Mouse (Mus musculus): Measurements from ENCODE around the gene Mgmt.

Mgmt gene

DNA sequence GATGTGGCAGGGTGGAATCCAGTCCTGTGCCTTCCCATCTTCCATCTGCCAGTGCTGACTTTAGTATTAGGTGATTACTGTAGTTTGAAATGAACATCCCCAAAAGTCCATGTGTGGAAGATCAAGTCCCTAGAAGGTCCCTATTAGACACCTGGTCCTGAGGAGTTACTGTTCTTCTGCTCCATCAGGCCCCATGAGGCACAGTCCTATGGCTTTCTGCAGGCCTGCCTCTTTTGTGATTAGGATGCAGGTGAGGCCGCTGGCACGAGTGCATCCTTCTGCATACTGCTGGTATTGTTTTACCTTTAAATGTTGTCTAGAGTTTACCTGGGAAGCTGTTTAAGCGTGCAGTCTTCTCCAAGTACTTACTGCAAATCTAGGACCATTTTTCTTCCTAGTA is 21.6 kb downstream of the Mgmt start:
- DNase-seq: no peak

DNA sequence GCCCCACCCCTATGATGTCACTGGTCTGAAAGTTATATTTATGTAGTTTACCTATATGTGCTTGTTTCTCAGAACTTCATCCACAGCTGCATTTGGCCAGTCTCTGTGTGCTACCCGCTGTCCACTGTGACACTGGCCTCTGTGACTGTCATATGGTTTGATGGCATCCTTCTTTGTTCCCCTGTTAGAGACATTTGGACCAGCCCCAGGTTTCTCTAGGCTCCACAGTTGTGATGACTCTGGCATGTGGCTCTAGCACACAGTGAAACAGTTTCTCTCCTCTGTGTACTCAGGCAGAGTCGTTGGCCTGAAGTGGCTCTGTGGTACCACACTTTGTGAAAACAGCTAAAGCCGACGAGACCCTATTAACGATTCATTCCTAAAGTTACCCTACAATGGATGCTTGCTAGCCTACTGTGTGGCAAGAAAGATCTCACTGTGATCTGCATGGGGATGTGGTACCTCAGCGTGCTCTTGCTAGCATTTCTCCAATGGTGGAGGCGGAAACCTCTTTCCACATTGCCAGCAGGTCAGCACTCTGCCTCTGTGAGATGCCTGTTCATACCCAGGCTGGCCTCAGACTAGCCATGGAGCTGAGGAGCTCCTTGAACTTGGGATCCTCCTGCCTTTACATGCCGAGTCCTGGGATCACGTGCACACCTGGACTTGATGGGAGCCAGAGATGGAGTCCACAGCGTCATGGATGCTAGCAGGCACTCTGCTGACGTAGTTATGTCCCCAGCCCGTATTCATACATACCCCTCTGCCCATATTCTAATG is 26.8 kb downstream of the Mgmt start:
- no peak for DNase-seq

DNA sequence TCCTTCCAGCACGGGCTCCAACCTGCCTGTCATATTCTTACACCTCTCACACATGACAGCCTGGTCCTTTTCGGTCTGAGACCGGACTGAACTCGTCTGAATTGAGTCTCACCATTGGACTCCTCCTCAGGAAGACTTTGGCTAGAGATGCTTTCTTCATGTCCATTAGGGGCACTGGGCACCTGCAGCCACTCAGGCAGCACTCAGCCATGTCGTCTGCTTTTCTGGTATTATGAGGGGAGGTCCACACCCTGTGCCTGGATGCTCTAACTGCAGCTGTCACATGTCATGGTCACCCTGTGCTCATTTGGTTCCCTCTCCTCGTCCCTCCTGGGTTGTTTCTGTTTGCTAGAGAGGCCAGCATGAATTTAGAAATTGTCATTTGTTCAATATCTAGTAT is 27.8 kb downstream of the Mgmt start:
- DNase-seq: no peak

DNA sequence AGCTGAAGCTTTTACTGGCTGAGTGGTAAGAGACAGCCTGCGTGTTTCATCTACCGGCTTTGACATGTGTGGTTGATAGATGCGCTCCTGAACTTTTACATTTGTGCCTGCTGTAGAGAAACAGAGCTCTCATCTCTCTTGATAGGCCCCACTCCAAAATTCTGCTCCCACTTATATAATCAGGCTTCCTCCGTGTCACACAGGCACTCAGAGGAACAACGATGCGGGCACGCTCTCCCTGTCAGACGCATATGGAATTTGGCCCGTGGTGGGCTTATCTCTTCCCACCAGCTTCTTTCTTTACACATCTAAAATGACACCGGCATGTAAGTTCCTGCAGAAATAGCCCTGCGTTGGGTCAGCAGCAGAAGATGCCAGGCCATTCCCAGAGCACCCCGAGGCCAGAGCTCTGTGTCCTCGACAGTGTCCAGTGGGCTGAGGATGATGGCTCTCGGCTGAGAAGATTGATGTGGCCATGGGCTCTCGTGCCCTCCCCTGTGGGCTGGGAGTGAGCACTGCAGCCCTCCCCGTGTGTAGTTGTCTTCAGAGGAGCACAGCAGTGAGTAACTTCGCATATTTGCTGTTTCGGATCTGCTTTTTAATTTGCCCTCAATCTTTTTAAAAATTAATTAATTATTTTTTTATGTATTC is 30.3 kb downstream of the Mgmt start:
- no peak for DNase-seq

DNA sequence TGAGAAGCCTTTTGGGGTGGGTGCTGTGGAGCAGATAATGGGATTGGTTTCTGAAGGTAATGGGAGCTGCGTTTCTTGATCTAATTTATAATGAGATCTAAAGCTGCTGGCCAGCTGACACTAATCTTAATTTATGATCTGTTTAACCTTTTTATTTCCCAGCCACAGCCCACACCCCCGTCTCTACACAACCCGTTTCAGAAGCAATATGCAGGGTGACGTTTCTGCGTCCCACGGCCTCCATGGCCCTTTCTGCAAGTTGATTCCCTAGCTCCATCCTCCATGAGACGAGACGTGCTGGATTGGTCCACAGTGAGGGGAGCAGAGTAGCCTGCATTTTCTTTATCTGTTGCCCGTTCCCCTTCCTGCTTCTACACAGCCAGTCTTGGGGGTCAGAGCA is 31.8 kb downstream of the Mgmt start:
- no peak for DNase-seq

DNA sequence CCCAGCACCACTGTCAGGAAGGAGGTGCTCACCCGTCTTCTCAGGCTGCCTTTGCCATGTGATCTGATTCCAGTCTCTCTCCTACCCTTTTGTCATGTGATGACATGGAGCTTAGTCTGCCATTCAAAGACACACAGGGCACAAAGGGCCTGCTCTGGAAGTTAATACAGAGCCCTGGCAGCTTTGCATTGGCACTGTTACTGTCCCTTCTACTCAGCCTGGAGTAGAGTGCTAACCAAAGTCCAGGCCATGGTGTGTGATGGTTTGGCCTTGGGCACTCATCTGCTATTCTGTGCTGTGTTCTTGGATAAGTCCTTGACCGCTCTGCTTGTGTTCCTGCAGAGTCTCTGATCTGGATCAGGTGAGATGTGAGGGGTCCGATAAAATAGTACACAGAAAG is 36.0 kb downstream of the Mgmt start:
- no peak for DNase-seq

DNA sequence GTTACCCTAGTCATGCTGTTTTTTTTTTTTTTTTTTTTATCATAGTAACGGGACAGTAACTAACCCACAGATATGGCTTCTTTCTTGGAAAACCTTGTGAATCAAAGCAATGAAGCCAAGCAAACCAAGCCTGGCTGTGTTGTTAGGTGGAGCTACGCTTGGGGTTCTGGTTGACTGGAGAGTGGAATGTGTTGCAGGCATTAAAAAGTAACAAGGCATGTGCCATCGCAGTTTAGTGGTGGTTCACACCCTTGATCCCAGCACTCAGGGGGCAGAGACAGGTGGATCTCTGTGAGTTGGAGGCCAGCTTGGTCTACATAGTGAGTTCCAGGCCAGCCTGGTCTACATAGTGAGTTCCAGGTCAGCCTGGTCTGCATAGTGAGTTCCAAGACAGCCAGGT is 39.0 kb downstream of the Mgmt start:
- no peak for DNase-seq

DNA sequence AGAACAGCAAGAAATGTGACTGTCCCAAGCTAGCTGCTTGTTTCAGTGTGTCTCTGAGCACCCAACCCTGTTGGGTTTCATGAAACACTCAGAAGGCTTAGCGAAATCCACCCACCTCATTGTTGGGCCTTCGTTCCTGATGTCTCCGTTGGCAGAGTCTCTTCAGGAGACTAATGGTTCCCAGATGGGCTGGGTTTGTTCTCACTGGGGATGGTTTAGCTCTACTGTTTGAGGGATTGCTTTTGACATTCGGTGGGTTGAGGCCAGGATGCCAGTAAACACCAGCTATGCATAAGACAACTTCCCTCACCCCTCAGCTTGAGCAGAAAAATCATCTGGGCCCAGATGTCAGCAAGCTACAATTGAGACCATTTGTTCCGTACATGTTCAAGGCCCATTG is 39.9 kb downstream of the Mgmt start:
- DNase-seq: no peak

DNA sequence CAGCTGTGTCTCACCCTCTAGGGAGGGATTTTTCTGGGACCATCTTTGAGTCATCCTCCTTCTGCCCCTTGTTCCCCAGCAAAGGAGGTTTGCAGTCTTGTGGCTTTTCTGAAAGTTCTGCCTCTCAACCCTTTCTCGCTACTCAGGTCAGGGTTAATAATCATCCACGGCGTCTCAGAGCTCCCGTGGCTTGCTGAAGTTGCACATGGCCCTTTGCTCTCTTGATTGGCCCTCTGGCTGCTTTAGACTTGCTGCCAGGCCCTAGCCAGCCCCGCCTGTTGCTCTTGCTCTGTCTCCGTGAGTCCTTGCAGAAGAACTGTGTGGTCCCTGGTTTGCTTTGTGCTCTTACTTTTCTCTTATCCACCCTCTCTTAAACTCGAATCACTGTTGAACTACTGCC is 40.4 kb downstream of the Mgmt start:
- DNase-seq: no peak

DNA sequence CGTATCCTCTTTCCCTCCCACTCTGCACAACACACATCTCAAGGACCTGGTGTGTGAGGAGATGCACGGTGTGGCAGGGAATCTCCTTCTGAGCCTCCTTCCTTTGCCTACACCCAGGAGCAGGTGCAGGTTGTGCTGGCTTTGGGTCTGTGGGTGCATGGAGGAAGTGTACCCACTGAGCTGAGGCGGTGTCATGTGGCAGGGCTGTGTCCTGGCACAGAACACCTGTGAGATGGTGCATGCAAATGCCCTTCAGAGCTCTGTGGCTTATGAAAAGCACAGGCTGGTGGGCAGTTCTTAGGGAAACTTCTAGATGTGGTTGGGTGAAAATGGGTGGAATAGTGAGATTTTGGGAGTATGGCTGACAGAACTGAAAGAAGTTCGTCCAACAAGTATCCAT is 44.0 kb downstream of the Mgmt start:
- no peak for DNase-seq

DNA sequence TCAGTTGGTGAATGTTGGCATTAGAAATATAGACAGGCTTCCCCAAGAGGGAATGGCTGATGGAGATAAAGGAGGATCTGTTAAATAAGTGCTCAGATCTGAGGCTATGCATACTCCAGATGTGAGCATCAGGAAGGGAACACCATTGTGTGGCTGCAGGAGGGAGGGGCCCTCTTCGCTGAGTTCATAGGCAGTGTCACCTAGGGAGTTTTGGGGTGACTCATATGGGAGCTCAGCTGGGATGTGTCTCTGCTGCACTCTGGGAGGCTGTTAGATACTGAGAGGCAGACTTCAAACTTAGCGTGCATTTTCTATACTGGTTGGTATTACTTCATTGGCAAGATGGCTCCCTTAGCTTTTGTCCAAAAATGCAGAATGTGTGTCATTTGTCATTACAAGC is 48.0 kb downstream of the Mgmt start:
- DNase-seq: no peak

DNA sequence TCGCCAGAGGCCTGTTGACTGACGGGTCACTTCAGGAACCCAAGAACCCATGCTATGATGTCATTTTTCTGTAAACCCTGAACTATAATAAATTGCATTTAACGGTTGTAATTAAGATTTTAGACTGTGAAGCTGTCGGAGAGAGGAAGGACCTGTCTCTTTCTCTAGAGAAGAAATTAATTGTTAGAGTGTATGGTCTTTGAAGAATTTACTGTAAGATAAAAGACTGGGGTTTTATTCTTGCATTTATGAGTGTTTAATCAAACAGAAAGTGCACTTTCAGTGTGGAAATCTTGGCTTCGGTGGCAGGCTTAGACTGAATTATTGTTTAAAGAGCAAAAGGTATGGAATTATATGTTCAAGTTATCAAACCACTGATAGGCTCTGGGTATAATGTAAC is 49.5 kb downstream of the Mgmt start:
- no peak for DNase-seq

DNA sequence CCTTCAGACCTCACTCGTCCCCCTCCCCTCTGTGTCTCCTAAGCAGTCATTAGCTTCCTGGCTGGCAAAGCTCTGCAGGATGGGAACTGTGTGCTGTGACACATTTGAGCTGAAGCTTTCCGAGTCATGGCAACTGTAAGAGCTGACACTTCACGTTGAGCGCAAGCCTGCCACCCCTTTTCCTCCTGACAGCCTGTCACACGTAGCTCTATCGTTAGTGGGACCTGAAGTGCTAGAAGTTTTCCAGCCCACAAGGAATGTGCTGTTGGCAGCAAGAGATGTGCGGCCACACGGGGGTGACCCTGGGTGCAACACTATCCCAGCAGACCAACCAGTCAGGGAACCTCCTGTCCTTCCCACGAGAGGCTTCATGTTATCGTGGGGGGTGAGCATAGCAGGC is 51.3 kb downstream of the Mgmt start:
- no peak for DNase-seq

DNA sequence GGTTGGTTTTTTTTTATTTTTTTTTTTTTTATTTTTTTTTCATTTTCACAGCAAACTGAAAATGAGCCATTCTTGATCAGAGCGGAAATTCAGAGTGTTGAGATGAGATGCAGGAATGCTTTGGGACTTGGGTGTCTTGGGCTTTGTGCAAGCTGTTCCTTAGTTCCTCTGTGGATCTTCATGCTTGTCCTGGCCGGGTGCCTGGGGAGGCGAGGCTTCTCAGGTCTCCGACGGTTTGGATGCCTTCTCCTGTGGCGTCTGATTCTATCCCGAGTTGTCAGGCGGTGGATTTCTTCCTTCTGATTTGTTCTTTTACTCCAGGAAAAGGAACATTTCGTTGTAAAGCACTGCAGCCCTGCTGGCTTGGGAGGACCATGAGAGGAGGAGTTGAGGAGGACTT is 51.7 kb downstream of the Mgmt start:
- no peak for DNase-seq

DNA sequence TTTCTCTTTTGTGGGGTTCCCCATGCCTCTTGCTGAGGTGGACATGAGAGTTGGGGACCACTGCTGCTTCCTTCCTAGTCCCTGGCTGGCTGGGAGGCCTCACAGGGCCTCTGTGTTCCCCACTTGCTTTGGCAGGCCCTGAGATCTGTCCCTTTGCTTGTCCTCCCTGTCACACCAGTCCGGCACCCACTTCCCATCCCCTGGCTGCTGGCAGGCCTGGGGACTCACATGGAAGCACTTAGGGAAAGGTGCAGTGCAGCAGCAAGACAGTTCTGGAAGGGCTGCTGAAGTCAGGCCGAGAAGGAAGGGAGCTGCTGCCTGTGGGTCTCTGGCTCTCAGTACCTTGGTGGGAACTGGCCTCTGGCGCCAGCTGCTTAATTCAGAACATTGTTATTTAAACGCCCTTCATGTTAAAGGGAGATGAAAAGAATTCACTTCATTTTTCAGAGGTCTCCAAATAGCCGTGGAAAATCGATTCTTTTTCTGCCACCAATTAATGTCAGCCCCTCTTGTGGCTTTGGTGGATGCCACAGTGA is 53.9 kb downstream of the Mgmt start:
- DNase-seq: no peak

DNA sequence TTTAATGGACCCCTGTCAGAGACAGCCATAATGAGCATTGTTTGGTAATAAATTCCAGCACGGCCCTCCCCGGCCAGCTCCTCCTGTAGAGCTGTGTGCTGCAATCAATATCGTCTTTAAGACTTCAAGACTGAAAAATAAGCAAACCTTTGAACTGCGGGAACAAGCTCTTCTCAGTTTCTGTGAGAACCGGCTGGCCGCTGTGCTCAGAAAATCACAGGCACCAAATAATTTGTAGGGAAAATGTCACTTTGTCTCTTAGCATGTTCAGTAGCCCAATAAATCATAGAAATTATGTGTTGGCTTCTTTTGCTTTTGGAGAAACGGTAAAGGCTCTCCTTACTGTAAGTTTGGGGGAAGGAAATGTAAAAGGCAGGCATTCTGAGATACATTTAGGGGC is 58.2 kb downstream of the Mgmt start:
- no peak for DNase-seq

DNA sequence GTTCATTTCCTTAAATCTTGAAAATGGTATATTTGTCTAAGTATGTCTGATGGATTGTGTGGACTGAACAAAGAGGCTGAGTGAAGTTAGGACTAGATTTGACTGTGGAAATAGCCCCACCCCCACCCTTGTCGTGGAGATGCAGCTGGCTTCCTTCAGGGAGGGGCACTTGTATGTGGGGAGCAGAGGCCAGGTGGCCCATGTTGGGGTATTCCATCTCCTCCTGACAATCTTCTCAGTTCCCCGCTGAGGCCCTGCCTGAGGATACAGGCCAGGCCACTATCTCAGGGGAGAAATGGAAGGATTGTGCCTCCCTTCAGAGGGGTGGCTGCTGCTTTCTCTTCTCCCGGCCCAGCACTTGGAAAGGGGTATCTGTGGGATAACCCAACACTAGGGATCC is 58.8 kb downstream of the Mgmt start:
- no peak for DNase-seq

DNA sequence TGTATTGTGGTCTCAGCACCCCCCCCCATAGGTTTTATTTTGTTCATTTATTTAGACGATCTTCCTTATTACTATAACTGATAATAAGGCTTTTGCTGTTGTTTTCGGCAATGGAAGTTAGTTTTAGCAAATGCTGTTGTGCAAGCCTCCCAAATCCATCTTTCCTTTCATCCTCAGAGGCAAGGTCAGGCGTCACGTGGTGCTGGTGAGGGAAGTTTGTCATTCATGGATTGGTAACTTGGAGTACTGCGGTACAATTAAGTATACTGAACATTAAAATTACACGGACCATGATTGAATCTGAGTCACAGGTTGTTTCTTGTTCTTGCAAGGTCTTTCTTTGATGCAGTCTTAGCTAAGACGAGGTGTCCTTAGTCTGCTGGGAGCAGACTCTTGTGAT is 77.9 kb downstream of the Mgmt start:
- no peak for DNase-seq

DNA sequence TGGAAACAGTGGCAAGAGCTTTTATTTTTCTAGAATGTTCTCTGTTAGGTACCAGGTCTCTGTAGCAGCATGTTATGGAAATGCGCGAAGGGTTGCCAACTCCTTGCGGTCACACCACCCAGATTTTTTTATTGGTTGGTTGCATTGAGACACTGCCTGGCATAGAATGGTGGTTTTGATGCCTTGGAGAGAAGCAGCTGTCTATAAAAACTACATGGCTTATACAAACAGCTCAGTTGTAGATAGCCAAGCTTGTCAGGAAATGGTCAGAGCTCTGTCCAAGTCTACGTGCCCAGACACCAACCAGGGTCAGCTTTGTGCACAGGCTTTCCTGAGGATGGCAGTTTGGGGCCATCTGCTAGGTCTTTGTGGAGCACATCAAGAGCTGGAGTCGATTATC is 80.6 kb downstream of the Mgmt start:
- no peak for DNase-seq

DNA sequence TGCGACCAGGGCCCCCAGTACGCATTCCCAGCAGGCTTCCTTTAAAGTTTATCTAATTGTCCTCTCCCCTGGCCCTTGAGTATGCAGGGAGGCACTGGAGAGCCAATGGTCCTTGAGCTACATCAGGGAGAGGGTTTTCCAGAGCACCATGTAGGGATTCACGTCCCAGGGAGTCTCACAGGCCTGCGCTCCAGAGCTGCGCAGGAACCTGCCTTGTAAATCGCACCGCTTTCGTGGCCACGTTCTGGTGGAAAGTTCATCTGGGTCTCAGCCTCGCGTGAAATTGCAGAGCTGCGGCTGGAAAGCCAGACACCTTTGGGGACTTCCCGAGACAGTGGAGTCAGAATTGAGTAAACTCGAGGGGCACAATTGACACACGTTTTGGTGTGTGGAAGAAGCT is 103.0 kb downstream of the Mgmt start:
- DNase-seq: no peak

DNA sequence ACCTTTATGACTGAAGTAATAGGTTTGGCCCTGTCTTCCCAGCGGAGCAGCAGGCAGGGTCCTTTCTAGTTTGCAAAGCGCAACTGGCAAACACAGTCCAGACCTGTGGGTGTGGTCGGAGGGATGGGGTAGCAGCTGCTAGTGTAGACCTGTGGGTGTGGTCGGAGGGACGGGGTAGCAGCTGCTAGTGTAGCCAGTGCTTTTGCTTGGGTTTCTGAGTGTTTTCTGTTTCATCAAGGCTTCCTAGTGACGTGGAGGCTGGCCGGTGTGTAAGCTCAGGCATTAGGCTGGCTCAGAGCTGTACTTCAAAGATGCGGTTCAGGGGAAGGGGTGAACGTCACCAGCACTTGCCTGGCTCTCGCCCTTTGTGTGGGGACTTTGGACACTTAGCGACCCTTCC is 106.3 kb downstream of the Mgmt start:
- DNase-seq: no peak

DNA sequence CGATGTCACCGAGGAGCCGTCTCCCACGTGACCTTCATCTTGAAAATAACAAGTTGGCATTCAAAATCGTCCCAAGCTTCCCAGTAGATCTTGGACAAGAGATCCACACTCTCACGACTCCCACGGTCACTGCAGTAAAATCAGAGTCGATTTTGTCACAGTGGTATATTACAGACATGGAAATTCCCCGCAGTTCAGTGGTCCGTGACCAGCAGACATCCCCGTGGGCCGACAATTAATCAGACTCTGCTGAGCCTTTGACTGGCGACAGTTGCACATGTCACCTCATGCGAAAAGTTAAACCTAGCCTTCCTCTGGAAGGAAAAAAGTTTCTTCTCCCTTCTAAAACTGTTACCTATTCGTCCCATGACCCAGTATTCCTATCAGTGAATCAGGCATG is 106.8 kb downstream of the Mgmt start:
- DNase-seq: no peak

DNA sequence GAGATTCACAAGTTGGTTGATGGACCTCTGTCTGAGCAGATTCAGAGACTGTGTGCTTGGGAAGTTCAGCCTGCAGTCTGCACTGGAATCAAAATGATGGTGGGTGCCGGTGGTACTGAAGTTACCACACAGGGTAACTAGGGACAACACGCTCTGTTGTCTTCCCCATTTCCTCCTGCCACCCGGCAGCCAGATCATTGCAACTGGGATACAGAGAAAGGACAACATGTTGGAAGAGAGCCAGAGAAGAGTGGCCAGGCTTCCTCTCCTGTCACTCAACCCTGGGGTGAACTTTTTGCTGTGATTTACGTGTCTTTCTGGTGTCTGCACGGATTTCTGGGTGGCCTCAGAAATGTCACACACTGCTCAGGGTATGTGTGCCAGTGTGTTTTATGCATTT is 107.4 kb downstream of the Mgmt start:
- peak; percentile 5 for DNase-seq

DNA sequence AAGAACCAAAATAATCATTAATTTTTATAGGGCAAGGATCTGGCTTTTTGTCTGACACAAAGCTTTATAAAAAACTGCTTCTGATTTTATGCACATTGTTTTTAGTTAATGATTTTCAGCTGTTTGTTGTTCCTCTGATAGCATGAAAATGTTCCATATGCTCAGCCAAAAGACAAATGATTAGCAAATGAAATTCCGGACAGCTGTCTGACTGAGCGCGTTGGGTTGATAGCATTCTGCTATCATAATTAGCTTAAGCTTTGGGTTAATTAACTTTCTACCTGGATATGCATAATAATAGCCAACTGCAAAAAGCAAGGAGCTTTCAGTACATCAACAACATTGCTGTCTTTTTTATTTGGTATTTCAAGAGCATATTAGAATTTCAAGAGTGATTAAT is 108.0 kb downstream of the Mgmt start:
- no peak for DNase-seq

DNA sequence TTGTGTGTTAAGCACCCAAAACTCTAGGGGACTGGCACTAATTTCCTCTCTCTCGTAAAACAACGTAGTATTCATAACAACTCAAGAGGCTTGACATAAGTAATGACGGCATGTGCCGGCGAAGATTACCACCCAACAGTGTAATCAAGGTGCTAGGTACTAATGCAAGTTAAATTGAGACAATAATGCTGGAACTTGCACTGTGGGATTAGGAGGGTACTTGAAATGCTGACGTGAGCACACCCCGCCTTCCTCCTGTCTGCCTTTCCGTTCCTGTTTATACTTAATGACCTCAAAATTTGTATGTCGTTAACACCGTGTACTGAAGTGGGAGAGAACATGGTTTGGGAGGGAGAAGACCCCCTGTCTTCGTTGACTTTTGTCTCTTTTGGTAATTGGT is 110.9 kb downstream of the Mgmt start:
- no peak for DNase-seq

Measured in lung, postnatal 14 days (tissue).